Mouse (Mus musculus) megakaryocyte, embryonic 14.5 days (primary cell): ENCODE measurements around the gene Dapp1.

ENCODE experiments used
- FLI1 ChIP-seq: IDR thresholded peaks from 2 replicates; pipeline ENCODE4 v1.6.1; 2012; ENCODE audit warnings: low read length, inconsistent platforms, mixed read lengths
- GATA1 ChIP-seq: IDR thresholded peaks from 3 replicates; pipeline ENCODE4 v1.6.1; 2012; ENCODE audit warnings: mixed read lengths, low read length, inconsistent platforms, borderline replicate concordance

DNA sequence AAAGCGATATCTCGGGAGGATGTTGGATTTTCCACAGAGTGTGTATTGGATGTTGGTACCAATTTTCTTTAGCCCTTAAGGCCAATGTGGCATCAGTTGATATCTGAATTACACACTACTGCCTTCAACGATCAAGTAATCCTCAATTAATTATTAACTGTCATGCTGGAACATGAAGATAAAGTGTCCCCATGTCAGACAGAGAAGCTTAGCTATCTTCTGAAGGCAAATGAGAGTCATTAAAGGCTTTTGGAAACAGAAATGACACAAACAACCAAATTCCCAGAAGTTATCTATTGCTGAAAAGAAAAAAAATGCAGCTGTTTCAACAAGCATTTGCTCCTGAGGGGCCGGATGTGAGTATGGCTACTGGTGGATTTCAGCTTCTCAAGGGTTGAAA, 40.7 kb upstream of the Dapp1 start:
- TF ChIP-seq GATA1 (no peak), FLI1 (no peak)
